Mouse (Mus musculus) kidney, embryonic 14.5 days (tissue): ENCODE measurements around the gene 1110051M20Rik. TPM values are rescaled to one million over a fixed set of nuclear protein-coding genes. Genes with fewer than 3 reads are reported as not detected.

Experiments used
- ATAC-seq: fragments of 200-750 bp; cut with Nextera tagmentation; 2 replicates; pipeline ENCODE4 v1.8.0; 2017; ENCODE audit warnings: moderate number of reproducible peaks, mild to moderate bottlenecking, moderate TSS enrichment, moderate library complexity; ENCODE audit not compliant: low FRiP score, low TSS enrichment
- H3K27ac ChIP-seq: fragments of 300-500 bp; sonication (generic); 2 replicates; pipeline ENCODE4 v1.5.1; 2014; ENCODE audit warnings: low read depth, mild to moderate bottlenecking, low read length, moderate library complexity, mixed read lengths
- H3K27me3 ChIP-seq: fragments of 300-500 bp; sonication (generic); 2 replicates; pipeline ENCODE4 v1.6.1; 2014; ENCODE audit warnings: mild to moderate bottlenecking, low read length; ENCODE audit not compliant: control insufficient read depth, insufficient read depth
- H3K36me3 ChIP-seq: fragments of 300-500 bp; sonication (generic); 2 replicates; pipeline ENCODE4 v1.6.1; 2014; ENCODE audit warnings: low read length, mixed read lengths; ENCODE audit not compliant: control insufficient read depth, insufficient read depth
- H3K4me1 ChIP-seq: fragments of 300-500 bp; sonication (generic); 2 replicates; pipeline ENCODE4 v1.6.1; 2014; ENCODE audit warnings: low read length, mixed read lengths; ENCODE audit not compliant: control insufficient read depth, insufficient read depth
- H3K4me2 ChIP-seq: fragments of 300-500 bp; sonication (generic); replicated peaks from 2 replicates; pipeline ENCODE4 v1.6.1; 2014; ENCODE audit warnings: low read depth, mild to moderate bottlenecking, low read length
- H3K4me3 ChIP-seq: fragments of 300-500 bp; sonication (generic); 2 replicates; pipeline ENCODE4 v1.5.1; 2014; ENCODE audit warnings: mild to moderate bottlenecking, low read length
- H3K9ac ChIP-seq: fragments of 300-500 bp; sonication (generic); 2 replicates; pipeline ENCODE4 v1.6.1; 2014; ENCODE audit warnings: low read depth, mild to moderate bottlenecking, low read length, moderate library complexity
- H3K9me3 ChIP-seq: fragments of 300-500 bp; sonication (generic); 2 replicates; pipeline ENCODE4 v1.6.1; 2016; ENCODE audit warnings: low read length; ENCODE audit not compliant: control insufficient read depth
- WGBS: fragments of 180-500 bp; shearing (Covaris S2); extraction: QIAGEN DNeasy Blood & Tissue Kit; methylation state at CpG from one replicate; pipeline ENCODE4 v1.1.7; 2014; 5-methylcytosine and 5-hydroxymethylcytosine counted together
- polyA plus RNA-seq: library from polyadenylated mRNA; unstranded; fragments of >200 nt; fragmentation: Nextera tagmentation; extraction: Ambion mirVana; gene quantifications from 2 replicates; pipeline ENCODE4 v1.2.1, GENCODE M21; 2014

1110051M20Rik gene
- polyA plus RNA-seq, 1 experiment from 2014 or later = 65.9 TPM

DNA sequence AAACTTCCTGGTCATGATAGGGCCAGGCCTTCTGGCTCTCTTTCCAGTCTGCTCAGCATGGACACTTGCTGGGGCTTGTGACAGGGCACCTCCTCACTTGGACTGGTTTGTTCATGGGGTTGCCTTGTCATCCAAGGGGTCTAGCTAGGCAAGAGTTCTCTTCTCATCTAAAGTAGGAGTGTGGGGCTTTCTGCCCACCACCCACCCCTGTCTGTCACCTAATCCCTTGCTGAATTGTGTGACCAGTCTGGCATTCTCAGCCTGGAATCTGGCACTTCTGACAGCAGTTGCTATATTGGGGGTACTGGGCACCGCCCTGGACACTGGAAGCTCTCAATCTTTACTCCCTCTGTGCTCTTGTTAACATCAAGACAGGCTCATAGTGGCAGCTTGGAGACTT, 185.0 kb downstream of the 1110051M20Rik start:
- Histone ChIP-seq H3K9ac (no peak overlapping the region), H3K27ac (no peak overlapping the region), H3K4me1 (peaks cover 31% of the 10 kb centered on the region), H3K9me3 (no peaks in the 10 kb centered on the region), H3K4me3 (no peak overlapping the region), H3K27me3 (peaks cover 12% of the 10 kb centered on the region), H3K36me3 (peaks cover 26% of the 10 kb centered on the region), H3K4me2 (no peak overlapping the region)
- WGBS = 85% methylated on average over 1 of the region's 1 CpGs
- no peak for ATAC-seq

DNA sequence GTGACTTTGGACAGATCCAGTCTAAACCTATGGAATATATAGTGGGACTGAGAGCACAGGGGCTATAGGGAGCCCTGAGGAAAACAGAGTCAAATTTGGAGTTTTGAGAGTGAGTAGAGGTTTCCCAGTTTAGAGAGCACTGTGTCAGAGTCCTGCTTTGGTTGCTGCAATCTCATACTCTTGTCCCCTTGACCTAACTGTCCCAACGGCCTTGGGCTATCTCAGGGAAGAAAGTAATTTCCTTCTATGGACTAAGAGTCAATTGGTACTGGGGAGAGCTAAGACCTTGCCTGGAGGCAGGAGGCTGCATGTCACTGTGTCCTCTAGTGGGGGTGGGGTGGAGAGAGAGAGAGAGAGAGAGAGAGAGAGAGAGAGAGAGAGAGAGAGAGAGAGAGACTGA, 185.7 kb downstream of the 1110051M20Rik start:
- Histone ChIP-seq H3K27ac (no peak overlapping the region), H3K4me3 (no peak overlapping the region)
- 47% methylated on average over 1 of the region's 1 CpGs for WGBS

DNA sequence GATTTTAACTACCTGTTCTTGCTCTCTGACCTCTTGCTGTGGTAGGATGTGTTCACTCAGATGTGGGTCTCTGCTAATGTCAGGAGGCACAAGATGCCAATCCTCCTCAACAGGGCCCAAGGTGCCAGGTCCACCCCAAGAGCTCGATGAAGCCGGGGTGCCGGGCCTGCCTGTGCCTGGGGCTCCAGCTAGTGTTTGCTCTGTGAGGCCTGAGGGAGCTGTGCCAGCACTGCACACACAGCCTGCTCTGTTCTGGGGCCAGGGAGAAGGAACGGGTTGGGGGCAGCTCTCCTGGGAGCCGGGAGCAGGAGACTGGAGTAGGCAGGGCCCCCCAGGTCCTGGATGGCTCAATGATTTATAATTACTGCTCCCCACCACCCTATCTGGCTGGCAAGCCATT, 186.4 kb downstream of the 1110051M20Rik start:
- peak overlapping the region; percentile 76 for H3K4me3 ChIP-seq
- peaks cover 26% of the 10 kb centered on the region for H3K4me1 ChIP-seq
- ATAC-seq = no peak
- no peaks in the 10 kb centered on the region for H3K9me3 ChIP-seq
- peaks cover 16% of the 10 kb centered on the region for H3K27me3 ChIP-seq
- H3K4me2 ChIP-seq = peak overlapping the region; percentile 93
- H3K9ac ChIP-seq = peak overlapping the region; percentile 63
- peak overlapping the region; percentile 53; the same call in 1 of the 2 replicates for H3K27ac ChIP-seq
- WGBS = 71% methylated on average over 5 of the region's 5 CpGs
- peaks cover 20% of the 10 kb centered on the region for H3K36me3 ChIP-seq

More for the DNA sequence above, 185.7 kb downstream of the 1110051M20Rik start:
- ATAC-seq = no peak
- H3K9ac ChIP-seq = no peak overlapping the region
- H3K27me3 ChIP-seq = peaks cover 16% of the 10 kb centered on the region
- H3K36me3 ChIP-seq = peaks cover 26% of the 10 kb centered on the region
- peaks cover 26% of the 10 kb centered on the region for H3K4me1 ChIP-seq
- no peaks in the 10 kb centered on the region for H3K9me3 ChIP-seq
- H3K4me2 ChIP-seq = no peak overlapping the region

DNA sequence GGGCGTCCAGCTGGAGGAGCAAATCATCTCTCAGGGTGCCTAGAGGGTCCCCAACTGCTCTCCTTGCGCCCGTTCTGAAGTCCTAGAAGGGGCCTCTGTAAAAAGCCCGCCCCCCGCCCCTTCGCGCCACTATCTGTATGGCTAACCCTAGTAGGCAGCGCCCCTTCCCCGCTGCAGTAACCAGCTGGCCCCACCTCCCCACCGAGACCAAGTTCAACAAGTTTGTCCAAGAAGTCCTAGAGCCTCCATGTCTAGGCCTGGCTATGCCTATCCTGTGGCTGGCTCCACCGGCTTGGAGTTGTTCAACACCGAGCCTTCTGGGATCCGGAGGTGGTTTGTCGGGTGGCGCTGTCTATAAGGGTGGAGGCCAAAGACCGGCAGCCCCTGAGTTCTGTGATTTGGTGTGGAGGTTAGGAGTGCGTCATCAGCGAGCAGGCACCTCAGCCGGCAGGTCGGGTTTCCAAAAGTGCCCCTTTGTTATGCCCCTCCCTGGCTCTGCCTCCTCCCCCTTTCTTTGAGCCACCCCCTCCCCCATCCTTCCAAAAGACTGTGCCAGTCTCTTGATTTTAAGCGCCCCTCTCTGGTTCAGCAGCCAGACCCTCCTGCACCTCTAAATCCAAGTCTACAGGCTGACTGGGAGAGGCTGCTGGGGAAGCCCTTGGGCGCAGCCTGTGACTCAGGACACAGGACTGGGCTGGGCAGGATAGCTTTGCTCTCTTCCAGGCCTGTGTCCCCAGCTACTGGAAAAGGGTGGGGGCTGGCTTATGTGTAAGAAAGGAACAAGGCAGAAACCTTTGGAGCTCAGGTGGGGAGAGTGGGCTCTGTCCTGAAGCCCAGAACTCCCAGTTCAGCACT, 187.2 kb downstream of the 1110051M20Rik start:
- H3K27me3 ChIP-seq = peaks cover 16% of the 10 kb centered on the region
- peak overlapping the region; percentile 76 for H3K4me3 ChIP-seq
- 1% methylated on average over 22 of the region's 22 CpGs for WGBS
- H3K36me3 ChIP-seq = peaks cover 14% of the 10 kb centered on the region; the same call in 1 of the 2 replicates
- peak; percentile 82 for ATAC-seq
- no peaks in the 10 kb centered on the region for H3K9me3 ChIP-seq
- H3K4me2 ChIP-seq = peak overlapping the region; percentile 93
- peak overlapping the region; percentile 63 for H3K9ac ChIP-seq
- peaks cover 26% of the 10 kb centered on the region for H3K4me1 ChIP-seq
- peak overlapping the region; percentile 53; the same call in 1 of the 2 replicates for H3K27ac ChIP-seq

- Histone ChIP-seq H3K4me1 (peaks cover 26% of the 10 kb centered on the region), H3K4me2 (peak overlapping the region; percentile 93), H3K9ac (peak overlapping the region; percentile 63), H3K9me3 (no peaks in the 10 kb centered on the region), H3K27me3 (peaks cover 16% of the 10 kb centered on the region), H3K4me3 (peak overlapping the region; percentile 76), H3K36me3 (peaks cover 11% of the 10 kb centered on the region; the same call in 1 of the 2 replicates), H3K27ac (peak overlapping the region; percentile 53; the same call in 1 of the 2 replicates)
- WGBS = under 1% methylated on average over 52 of the region's 52 CpGs
- ATAC-seq = peak; percentile 72
These were observed 188.0 kb downstream of the 1110051M20Rik start for GRCm38 (mm10) chr2:91256256-91257125.

DNA sequence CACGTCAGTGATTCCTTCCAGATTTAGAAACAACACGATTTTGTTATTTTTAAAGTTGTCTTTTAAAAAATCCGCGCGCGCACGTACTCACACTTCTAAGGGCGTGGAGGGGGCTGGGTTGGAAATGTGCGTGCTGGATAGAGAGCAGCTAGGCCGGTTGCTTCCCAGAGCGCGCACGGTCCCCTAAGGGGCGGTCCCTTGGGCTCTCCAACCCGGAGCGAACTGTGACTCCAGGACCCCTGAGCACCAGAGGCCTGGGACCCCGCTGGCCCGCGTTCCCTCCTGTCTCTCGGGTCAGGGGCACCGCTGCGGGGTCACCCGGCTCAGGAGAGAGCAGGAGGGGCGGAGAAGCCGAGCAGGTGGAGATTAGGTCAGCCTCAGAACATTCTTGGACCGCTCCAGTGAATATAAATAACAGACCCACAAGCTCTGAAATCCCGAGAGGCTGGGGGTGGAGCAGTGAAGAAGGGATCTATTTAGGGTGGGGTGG, 188.8 kb downstream of the 1110051M20Rik start, which contains the start of gene Pacsin3:
Pacsin3 (plus strand) TSS at position 294 of the 490 bp plus-strand sequence.
- WGBS = 1% methylated on average over 27 of the region's 27 CpGs
- peak; percentile 24; the same call in 1 of the 2 replicates for ATAC-seq
- H3K4me1 ChIP-seq = peaks cover 26% of the 10 kb centered on the region

DNA sequence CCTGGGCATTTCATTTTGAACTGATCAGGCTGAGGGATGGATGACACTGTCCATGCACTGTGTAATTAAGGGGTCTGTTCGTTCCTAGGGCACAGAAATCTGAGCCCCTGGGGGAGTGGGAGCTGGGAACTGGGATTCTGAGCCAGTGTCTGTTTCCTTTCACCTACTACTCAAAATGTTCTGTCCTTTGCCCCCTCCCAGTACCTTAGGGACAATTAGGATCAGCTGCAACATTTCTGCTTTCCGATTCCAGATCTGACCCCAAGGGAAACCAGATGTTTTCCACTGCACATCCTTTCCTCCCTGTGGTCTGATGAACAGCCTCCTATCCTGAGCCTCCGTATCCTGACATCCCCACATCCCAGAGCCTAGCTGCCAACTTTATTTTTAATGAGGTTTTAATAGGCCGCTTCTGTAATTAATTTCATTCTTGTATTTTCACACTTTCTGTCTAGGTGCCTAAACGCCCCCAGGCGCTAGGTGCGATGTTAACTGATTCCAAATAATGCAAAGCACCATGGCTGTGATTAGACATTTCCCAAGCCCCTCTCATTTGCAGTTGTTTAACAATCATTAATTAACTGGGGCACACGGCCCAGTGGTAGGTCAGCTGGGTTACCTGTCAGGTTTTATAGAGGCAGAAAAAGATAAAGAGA, 189.7 kb downstream of the 1110051M20Rik start:
- Histone ChIP-seq H3K9ac (no peak overlapping the region), H3K4me2 (peak overlapping the region; percentile 93), H3K4me1 (peaks cover 26% of the 10 kb centered on the region), H3K36me3 (no peaks in the 10 kb centered on the region), H3K9me3 (no peaks in the 10 kb centered on the region), H3K27ac (peak overlapping the region; percentile 7; the same call in 1 of the 2 replicates), H3K27me3 (peaks cover 16% of the 10 kb centered on the region), H3K4me3 (no peak overlapping the region; the same call in 1 of the 2 replicates)
- WGBS = 20% methylated on average over 8 of the region's 8 CpGs
- no peak for ATAC-seq

More for the DNA sequence above, 188.8 kb downstream of the 1110051M20Rik start, which contains the start of gene Pacsin3:
- H3K27me3 ChIP-seq = peaks cover 16% of the 10 kb centered on the region
- H3K36me3 ChIP-seq = peaks cover 4% of the 10 kb centered on the region; the same call in 1 of the 2 replicates
- H3K4me3 ChIP-seq = peak within 1 kb of the TSS; percentile 76
- peak within 1 kb of the TSS; percentile 53; the same call in 1 of the 2 replicates for H3K27ac ChIP-seq
- no peaks in the 10 kb centered on the region for H3K9me3 ChIP-seq
- H3K4me2 ChIP-seq = peak within 1 kb of the TSS; percentile 93
- peak within 1 kb of the TSS; percentile 63 for H3K9ac ChIP-seq

- no peak overlapping the region for H3K4me3 ChIP-seq
- no peaks in the 10 kb centered on the region for H3K36me3 ChIP-seq
- H3K27me3 ChIP-seq = peaks cover 16% of the 10 kb centered on the region
- no peaks in the 10 kb centered on the region for H3K9me3 ChIP-seq
- H3K4me2 ChIP-seq = no peak overlapping the region
- 48% methylated on average over 4 of the region's 4 CpGs for WGBS
- H3K27ac ChIP-seq = no peak overlapping the region
- H3K9ac ChIP-seq = no peak overlapping the region
- ATAC-seq = no peak
- peaks cover 18% of the 10 kb centered on the region for H3K4me1 ChIP-seq
These were observed 192.0 kb downstream of the 1110051M20Rik start for GRCm38 (mm10) chr2:91252512-91252911.
